Mouse (Mus musculus) G1E (cell line): Measurements from ENCODE around the gene Mocs2.

Experiments
- CTCF ChIP-seq: IDR thresholded peaks from 2 replicates; pipeline ENCODE4 v1.5.1; 2012; ENCODE audit warnings: low read depth, low read length, inconsistent platforms, mixed read lengths
- GATA1 ChIP-seq: IDR thresholded peaks from 2 replicates; pipeline ENCODE4 v1.6.1; 2012; ENCODE audit warnings: borderline replicate concordance, low read length, inconsistent platforms, mixed read lengths
- POLR2AphosphoS5 ChIP-seq: IDR thresholded peaks from 2 replicates; pipeline ENCODE4 v1.6.1; 2012; ENCODE audit warnings: low read depth, low read length, inconsistent platforms; ENCODE audit not compliant: insufficient replicate concordance
- TAL1 ChIP-seq: conservative IDR thresholded peaks from 2 replicates; pipeline ENCODE4 v1.6.1; 2012; ENCODE audit warnings: low read depth, low read length, inconsistent platforms, mixed read lengths

GRCm38 (mm10) chr13:114801857-114802256 lies 16.2 kb upstream of the Mocs2 start:
- TF ChIP-seq CTCF (no peak), POLR2AphosphoS5 (no peak), GATA1 (no peak), TAL1 (no peak)
